Mouse (Mus musculus): ENCODE data around the gene Cd3eap. TPM values are rescaled to one million over a fixed set of nuclear protein-coding genes. Genes with fewer than 3 reads are reported as not detected.
A peak's percentile ranks its signal among the peaks of the same experiment; 100 is the strongest.

Gene Cd3eap
- total and polyA plus RNA-seq, 3 experiments: 43.9 to 49.8 TPM; not detected in 1

DNA sequence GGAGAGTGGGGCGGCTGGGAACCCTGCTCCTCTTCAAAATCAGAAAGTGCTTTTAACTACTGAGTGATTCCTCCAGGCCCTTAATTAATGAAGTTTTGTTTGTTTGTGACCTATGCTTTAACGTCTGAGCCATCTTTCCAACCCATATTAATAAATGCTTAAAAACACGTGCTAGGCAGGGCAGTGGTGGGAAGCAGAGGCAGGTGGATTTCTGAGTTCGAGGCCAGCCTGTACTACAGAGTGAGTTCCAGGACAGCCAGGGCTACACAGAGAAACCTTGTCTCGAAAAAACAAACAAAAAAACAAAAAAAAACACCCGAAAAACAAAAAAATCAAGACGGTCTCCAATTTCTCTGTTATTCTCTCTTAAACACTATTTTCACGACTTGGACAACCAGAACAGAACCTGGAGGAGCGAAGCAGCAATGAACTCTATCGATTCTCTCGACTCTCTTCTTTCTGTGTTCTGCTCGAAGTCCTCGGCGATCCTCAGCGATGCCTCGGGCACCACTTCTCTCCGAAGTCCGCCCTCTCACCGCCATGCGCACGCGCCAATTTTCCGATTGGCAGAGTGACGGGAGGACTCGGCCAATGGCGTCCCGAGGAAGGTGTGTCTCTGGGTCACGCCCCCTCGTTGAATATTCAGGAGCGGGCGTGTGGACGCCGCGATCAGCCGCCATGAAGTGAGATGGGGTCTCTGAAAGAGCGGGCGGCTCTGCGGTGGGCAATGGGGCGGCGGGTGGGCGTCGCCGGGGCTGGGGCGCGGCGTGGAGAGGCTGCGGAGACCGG lies 22.3 kb upstream of the Cd3eap start, which contains the start of gene Ercc2:
Gene Ercc2, plus strand, starts transcription at position 634 of the 789 bp plus-strand sequence.
- H3K27ac ChIP-seq (ENCODE audit: control insufficient read depth, low read depth, low read length): no peak within 1 kb of the TSS
- H3K9me3 ChIP-seq (replicated peaks; ENCODE audit: insufficient read depth, low read length): no peaks in the 10 kb centered on the region
- peaks cover 0 to 8% of the 10 kb centered on the region in 2 experiments; a peak in 2 of 4 replicates for H3K36me3 ChIP-seq (ENCODE audit: control insufficient read depth in 1 of 2, insufficient read depth in 2 of 2, low read length in 2 of 2)
- H3K4me1 ChIP-seq (ENCODE audit: control insufficient read depth in 1 of 2, insufficient read depth in 2 of 2, low read length in 2 of 2): peaks cover 0 to 8% of the 10 kb centered on the region in 2 experiments; a peak in 3 of 4 replicates
- TF ChIP-seq TBP (IDR thresholded peaks at IDR 0.05; ENCODE audit: low read depth, low read length) (peak; percentile 78), SMC3 (IDR thresholded peaks at IDR 0.05; ENCODE audit: low read depth, low read length) (no peak), POLR2A (IDR thresholded peaks at IDR 0.05; ENCODE audit: control insufficient read depth in 1 of 2, insufficient read depth in 1 of 2, low read depth in 1 of 2, low read length in 2 of 2, poor library complexity in 1 of 2) (peak; percentile 62 to 74), TAL1 (IDR thresholded peaks at IDR 0.05; ENCODE audit: low read length) (no peak), RAD21 (IDR thresholded peaks at IDR 0.05; ENCODE audit: low read depth, low read length) (no peak), MAX (IDR thresholded peaks at IDR 0.05; ENCODE audit: low read length) (peak; percentile 55; the same call in 1 of the 2 replicates), ZC3H11A (IDR thresholded peaks at IDR 0.05; ENCODE audit: low read depth, low read length) (no peak), TCF12 (IDR thresholded peaks at IDR 0.05; ENCODE audit: low read depth, low read length) (peak; percentile 37; the same call in 1 of the 2 replicates), NRF1 (IDR thresholded peaks at IDR 0.05; ENCODE audit: insufficient read depth, low read depth, low read length, poor library complexity, severe bottlenecking) (peak; percentile 91), ELF1 (IDR thresholded peaks at IDR 0.05; ENCODE audit: low read depth, low read length) (peak; percentile 17; the same call in 1 of the 2 replicates), MXI1 (IDR thresholded peaks at IDR 0.05; ENCODE audit: low read depth, low read length) (peak; percentile 87), GATA1 (IDR thresholded peaks at IDR 0.05; ENCODE audit: low read depth, low read length) (no peak), POLR2AphosphoS5 (IDR thresholded peaks at IDR 0.05; ENCODE audit: borderline replicate concordance, low read depth, low read length) (no peak), SIN3A (IDR thresholded peaks at IDR 0.05; ENCODE audit: low read length) (peak; percentile 98), EP300 (IDR thresholded peaks at IDR 0.05; ENCODE audit: low read depth in 1 of 2, low read length in 2 of 2) (0 out of 4 replicates have a peak, but pooled peaks of 1 of the 2 experiments have one; percentile 11), ZMIZ1 (IDR thresholded peaks at IDR 0.05; ENCODE audit: low read depth, low read length) (peak; percentile 26; the same call in 1 of the 2 replicates), MEF2A (IDR thresholded peaks at IDR 0.05; ENCODE audit: extremely low read depth, insufficient replicate concordance, low read depth, low read length, poor library complexity, severe bottlenecking) (no peak), NELFE (IDR thresholded peaks at IDR 0.05; ENCODE audit: low read depth, low read length) (peak; percentile 66; the same call in 1 of the 2 replicates), HCFC1 (IDR thresholded peaks at IDR 0.05; ENCODE audit: low read depth, low read length) (peak; percentile 94), MYC (IDR thresholded peaks at IDR 0.05; ENCODE audit: low read depth, low read length) (0 out of 2 replicates have a peak, but pooled peaks have one; percentile 56), USF1 (IDR thresholded peaks at IDR 0.05; ENCODE audit: low read depth, low read length) (peak; percentile 74)
- peaks cover 17% of the 10 kb centered on the region for H3K79me2 ChIP-seq (ENCODE audit: control insufficient read depth, insufficient read depth, low read length, poor library complexity)
- no peaks in the 10 kb centered on the region for H3K27me3 ChIP-seq (ENCODE audit: control insufficient read depth in 1 of 2, insufficient read depth in 2 of 2, low read length in 2 of 2)
- H3K4me3 ChIP-seq (ENCODE audit: control insufficient read depth in 1 of 2, insufficient read depth in 1 of 2, low read depth in 2 of 2, low read length in 2 of 2): peak within 1 kb of the TSS; percentile 92 to 93
- DNase-seq (ENCODE audit: low read depth, low spot score): peak; percentile 99
- H3K9ac ChIP-seq (ENCODE audit: control insufficient read depth, low read depth, low read length, poor library complexity, severe bottlenecking): peak within 1 kb of the TSS; percentile 87

Data from MEL (cell line).